Mouse (Mus musculus) gastrocnemius, postnatal 14 days (tissue): Measurements from ENCODE around the gene Ttll5. TPM values are rescaled to one million over a fixed set of nuclear protein-coding genes. Genes with fewer than 3 reads are reported as not detected.

ENCODE experiments used
- DNase-seq: peaks from one replicate; pipeline ENCODE4 v3.0.0; 2021; ENCODE audit warnings: mixed read lengths
- intact Hi-C: fragments of 180-260 bp; cut with DNase I; formaldehyde crosslinking; loops from one replicate; pipeline ENCODE4 v1.15.1; 2025; ENCODE audit warnings: low total_unique reads
- total RNA-seq, 2 experiments: library from RNA; stranded (reverse); gene quantifications; 2 replicates each; pipeline ENCODE4 v1.2.3; 2021

Ttll5 gene
- total RNA-seq, 2 experiments from 2014 or later = 7.8 to 8.2 TPM

- DNase-seq = no peak
- intact Hi-C loops = no loop called here
These were observed 281.1 kb downstream of the Ttll5 start for GRCm38 (mm10) chr12:86105546-86105945.

- DNase-seq = no peak
- intact Hi-C loops = no loop called here
These were observed 281.6 kb downstream of the Ttll5 start for GRCm38 (mm10) chr12:86106086-86106485.

DNA sequence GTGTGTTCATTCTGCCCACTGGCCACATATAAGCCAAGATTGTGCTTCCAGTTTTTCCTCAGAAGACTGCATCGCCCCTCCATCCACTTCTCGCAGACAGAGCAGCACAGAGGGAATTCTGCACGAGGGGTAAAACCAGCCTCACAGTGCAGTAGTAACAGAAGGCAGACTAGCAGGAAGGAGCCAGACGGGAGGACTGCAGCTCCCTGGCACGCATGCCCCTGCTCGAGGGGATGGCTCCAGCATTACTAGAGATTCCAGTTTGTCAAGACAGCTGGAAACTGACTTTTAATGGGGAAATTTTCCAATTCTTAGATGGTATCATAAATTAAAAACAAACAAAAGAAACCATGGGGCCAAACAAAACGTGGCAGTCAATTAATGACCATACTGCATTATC lies 283.2 kb downstream of the Ttll5 start:
- no peak for DNase-seq
- intact Hi-C loops = no loop called here

DNA sequence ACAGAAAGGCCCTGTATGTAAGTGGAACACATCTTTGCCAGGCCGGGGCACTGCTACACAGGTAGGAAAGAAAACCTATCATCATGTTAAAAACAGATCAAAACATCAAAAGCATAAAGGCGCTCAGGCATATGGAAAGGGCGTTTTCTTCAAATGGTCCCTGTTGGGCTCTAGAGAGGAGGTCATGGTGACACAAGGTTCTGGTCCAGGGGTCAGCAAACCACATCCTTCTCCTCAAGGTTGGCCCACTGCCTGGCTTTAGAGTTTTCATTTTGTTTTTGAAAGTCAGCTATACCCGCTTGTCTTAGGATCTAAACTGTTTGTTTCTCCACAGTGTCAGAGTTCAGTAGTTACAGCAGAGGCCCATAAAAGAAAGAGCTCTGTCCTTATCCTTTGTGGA lies 285.1 kb downstream of the Ttll5 start:
- intact Hi-C loops = no loop called here
- no peak for DNase-seq

DNA sequence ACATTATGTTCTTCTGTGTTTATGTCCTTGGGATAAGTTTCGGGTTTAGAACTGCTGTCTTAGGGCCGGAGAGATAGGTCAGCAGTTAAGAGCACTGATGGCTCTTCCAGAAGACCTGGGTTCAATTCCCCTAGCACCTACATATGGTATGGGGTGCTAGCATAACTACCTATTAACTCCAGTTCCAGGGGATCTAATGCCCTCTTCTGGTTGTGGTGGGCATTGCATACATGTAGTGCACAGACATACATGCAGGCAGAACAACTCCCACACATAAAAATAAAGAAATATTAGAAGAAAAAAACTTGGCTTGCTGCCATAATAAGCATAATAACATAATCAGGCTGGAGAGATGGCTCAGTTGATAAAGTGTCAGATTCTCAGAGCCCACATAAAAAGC lies 286.2 kb downstream of the Ttll5 start:
- no peak for DNase-seq

More for the DNA sequence above, 286.2 kb downstream of the Ttll5 start:
- intact Hi-C loops = no loop called here

Other genes starting within 250 kb of the Ttll5 start
- 10 to 100 TPM in 1 of 2 experiments, 1 to 10 TPM in 1; 9.4 to 11.6 TPM for gene Jdp2, start 225.6 kb upstream of the Ttll5 start, total RNA-seq
- under 1 TPM; 0.29 to 0.40 TPM for gene Batf, start 138.0 kb upstream of the Ttll5 start, total RNA-seq
- 1 to 10 TPM; 1.4 to 3.0 TPM for gene Flvcr2, start 78.1 kb upstream of the Ttll5 start, total RNA-seq
- gene Erg28, start 109 bp upstream of the Ttll5 start, total RNA-seq = 1 to 10 TPM; 4.1 to 7.2 TPM